Mouse (Mus musculus): ENCODE results near the gene Wdr44. TPM values are rescaled to one million over a fixed set of nuclear protein-coding genes. Genes with fewer than 3 reads are reported as not detected.
"Not testable (repeated sequence)": the region's sequence is repeated elsewhere in the genome, so short reads cannot be mapped to it uniquely, and the experiment has no call there.

Gene Wdr44
- polyA plus RNA-seq, 1 experiment from 2014 or later = 4.4 TPM

DNA sequence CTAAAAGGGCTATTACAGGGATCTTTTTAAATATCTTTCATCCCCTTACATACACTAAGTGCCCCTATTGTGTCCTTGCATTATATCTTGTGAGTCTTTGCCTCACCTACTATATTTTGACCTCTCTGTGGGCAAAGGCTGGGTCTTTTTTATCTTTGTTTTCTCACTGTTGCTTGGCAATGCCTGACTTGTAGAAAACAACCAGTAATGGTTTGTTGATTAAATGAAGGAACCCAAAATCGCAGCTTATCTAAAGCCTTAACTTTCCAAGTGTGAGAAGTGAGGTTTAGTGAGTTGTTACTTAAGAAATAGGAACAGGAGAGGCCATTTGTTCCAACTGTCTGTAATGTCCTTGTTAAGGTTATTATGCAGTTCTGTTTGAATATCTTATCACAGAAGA, 24.4 kb downstream of the Wdr44 start:
- no peak overlapping the region for H3K27ac ChIP-seq (replicated peaks)
- no peak overlapping the region for H3K4me3 ChIP-seq
- DNase-seq (ENCODE audit: low spot score) = no peak
- H3K4me1 ChIP-seq = no peaks in the 10 kb centered on the region
- H3K36me3 ChIP-seq (replicated peaks) = no peaks in the 10 kb centered on the region
- no peaks in the 10 kb centered on the region for H3K9me3 ChIP-seq
- 86% methylated on average over 1 of the region's 1 CpGs for WGBS
- H3K27me3 ChIP-seq (replicated peaks; ENCODE audit: low read depth, poor library complexity, severe bottlenecking) = no peaks in the 10 kb centered on the region

DNA sequence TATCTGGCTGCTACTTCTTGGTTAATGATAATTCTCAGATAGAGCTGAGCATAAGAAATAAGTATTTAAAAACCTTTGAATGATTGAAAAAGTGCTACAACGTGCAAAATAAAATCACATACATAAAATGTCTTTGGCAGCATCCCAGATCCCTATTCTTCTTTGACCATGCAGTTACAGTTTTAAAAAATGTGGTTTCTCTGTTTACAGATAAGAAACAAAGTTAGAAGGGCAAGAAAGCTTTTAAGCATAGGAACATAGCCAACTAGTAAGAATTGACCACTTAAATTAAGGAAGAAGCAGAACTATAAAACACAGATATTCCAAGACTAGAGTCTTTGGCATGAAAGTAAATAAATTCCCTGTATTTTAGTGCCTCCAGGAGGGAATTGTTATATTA, 34.6 kb downstream of the Wdr44 start:
- WGBS = 76% methylated on average over 1 of the region's 1 CpGs
- H3K4me3 ChIP-seq = no peak overlapping the region
- DNase-seq (ENCODE audit: low spot score) = no peak
- H3K27ac ChIP-seq (replicated peaks) = no peak overlapping the region
- no peaks in the 10 kb centered on the region for H3K4me1 ChIP-seq
- no peaks in the 10 kb centered on the region for H3K27me3 ChIP-seq (replicated peaks; ENCODE audit: low read depth, poor library complexity, severe bottlenecking)
- no peaks in the 10 kb centered on the region for H3K36me3 ChIP-seq (replicated peaks)
- no peaks in the 10 kb centered on the region for H3K9me3 ChIP-seq

DNA sequence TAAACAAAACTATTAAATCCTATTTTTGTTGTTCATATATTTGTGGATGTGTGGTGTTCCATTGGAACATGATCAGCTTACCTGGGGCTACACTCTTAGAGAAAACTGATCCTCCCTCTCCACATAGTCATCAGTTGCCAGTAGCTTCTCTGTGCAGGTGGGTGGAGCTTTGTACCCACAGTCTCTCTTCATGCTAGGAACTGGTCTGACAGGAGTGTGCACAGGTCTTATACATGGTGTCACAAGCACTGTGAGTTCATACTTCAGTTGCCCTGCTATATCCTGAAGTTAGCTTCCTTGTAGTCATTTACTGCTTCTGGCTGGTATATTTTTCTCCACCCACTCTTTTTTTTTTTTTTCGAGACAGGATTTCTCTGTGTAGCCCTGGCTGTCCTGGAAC, 61.8 kb downstream of the Wdr44 start:
- no peak overlapping the region for H3K27ac ChIP-seq (replicated peaks)
- 77% methylated on average over 1 of the region's 1 CpGs for WGBS

DNA sequence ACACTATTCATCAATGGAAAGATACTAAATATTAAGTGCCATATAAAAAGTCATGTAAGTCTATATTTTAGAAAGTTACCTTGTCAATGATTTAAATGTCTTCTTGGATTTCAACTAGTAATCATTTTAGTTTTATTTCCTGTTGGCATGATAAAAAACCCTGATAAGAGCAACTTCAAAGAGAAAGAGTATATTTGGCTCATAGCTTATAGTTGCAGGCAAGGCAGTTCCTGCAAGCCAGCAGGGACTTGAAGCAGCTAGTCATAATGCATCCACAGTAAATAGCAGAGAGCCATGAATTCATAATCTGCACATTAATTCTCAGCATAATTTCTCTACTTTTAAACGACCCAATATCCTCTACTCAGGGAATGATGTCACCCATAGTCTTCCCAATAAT, 75.0 kb downstream of the Wdr44 start:
- no peaks in the 10 kb centered on the region for H3K4me1 ChIP-seq
- 0 out of 2 replicates have a peak, but pooled peaks cover 4% of the 10 kb centered on the region for H3K36me3 ChIP-seq (replicated peaks)
- no peak overlapping the region for H3K27ac ChIP-seq (replicated peaks)
- no peaks in the 10 kb centered on the region for H3K27me3 ChIP-seq (replicated peaks; ENCODE audit: low read depth, poor library complexity, severe bottlenecking)
- DNase-seq (ENCODE audit: low spot score) = no peak
- no peaks in the 10 kb centered on the region for H3K9me3 ChIP-seq
- H3K4me3 ChIP-seq = no peak overlapping the region
- WGBS = 70% methylated on average over 1 of the region's 1 CpGs

More for the DNA sequence above, 61.8 kb downstream of the Wdr44 start:
- no peaks in the 10 kb centered on the region for H3K36me3 ChIP-seq (replicated peaks)
- no peaks in the 10 kb centered on the region for H3K27me3 ChIP-seq (replicated peaks; ENCODE audit: low read depth, poor library complexity, severe bottlenecking)
- H3K9me3 ChIP-seq = no peaks in the 10 kb centered on the region
- H3K4me3 ChIP-seq = no peak overlapping the region
- no peaks in the 10 kb centered on the region for H3K4me1 ChIP-seq
- DNase-seq (ENCODE audit: low spot score) = no peak

DNA sequence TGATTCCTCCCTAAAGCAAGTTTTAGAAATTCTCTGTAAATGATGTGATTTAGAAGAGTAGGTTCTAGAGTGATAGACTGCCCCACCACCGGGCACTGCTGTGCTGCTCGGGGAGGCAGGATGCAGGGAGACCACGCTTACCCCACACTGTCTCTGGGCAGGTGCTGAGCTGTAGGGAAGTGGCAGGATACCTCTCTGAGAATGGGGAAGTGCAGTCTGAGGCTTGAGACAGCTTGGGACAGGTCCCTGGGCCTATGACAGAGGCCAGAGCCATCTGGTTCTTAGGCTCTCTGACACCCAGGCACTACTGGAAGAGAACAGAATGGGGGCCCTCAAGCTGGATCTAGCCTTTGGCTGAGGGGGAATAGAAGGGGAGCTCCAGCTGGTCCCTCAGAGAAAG, 114.3 kb downstream of the Wdr44 start:
- 94% methylated on average over 3 of the region's 3 CpGs for WGBS

DNA sequence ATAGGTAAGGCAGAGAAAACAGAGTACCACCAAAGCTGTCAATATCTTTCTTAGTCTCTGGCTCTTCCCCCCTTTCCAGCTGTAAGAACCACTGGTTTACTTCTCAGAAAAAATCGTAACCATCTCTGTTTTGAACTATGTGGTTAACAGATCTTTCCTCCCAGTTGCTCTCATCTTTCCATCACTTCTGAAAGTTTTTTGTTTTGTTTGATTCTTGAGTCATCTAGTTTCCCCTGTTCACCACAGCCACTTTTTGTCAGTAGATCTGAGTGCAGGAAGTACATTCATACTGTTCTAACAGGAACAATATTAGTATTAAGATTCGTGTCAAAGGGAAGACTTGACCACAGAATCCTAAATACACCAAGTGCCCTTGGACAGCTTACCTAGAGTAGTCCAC, 117.5 kb downstream of the Wdr44 start:
- H3K4me3 ChIP-seq = no peak overlapping the region
- 88% methylated on average over 2 of the region's 2 CpGs for WGBS
- no peaks in the 10 kb centered on the region for H3K4me1 ChIP-seq
- H3K27me3 ChIP-seq (replicated peaks; ENCODE audit: low read depth, poor library complexity, severe bottlenecking) = no peaks in the 10 kb centered on the region
- no peaks in the 10 kb centered on the region for H3K9me3 ChIP-seq
- no peak overlapping the region for H3K27ac ChIP-seq (replicated peaks)
- DNase-seq (ENCODE audit: low spot score) = no peak
- H3K36me3 ChIP-seq (replicated peaks) = no peaks in the 10 kb centered on the region

More for the DNA sequence above, 114.3 kb downstream of the Wdr44 start:
- H3K27me3 ChIP-seq (replicated peaks; ENCODE audit: low read depth, poor library complexity, severe bottlenecking) = no peaks in the 10 kb centered on the region
- no peaks in the 10 kb centered on the region for H3K36me3 ChIP-seq (replicated peaks)
- no peaks in the 10 kb centered on the region for H3K4me1 ChIP-seq
- no peak overlapping the region for H3K4me3 ChIP-seq
- DNase-seq (ENCODE audit: low spot score) = no peak
- no peak overlapping the region for H3K27ac ChIP-seq (replicated peaks)
- H3K9me3 ChIP-seq = no peaks in the 10 kb centered on the region

DNA sequence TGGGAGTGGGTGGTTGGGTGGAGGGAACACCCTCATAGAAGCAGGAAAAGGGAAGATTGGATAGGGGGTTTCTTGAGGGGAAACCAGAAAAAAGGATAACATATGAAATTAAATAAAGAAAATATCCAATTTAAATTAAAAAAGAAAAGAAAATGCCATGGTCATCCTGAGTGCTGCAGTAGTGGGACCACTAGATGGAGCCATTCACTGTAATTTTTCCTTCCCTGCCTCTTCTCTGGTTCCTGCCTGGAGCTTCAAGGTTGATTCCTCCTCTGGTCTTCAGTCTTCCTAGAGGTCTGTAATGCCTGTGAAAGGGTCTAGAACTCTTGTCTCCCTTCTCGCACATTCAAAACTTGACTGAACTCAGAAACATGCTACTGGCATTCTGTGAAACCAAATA, 120.4 kb downstream of the Wdr44 start:
- not testable (repeated sequence) for H3K27me3 ChIP-seq (replicated peaks; ENCODE audit: low read depth, poor library complexity, severe bottlenecking); DNase-seq (ENCODE audit: low spot score); H3K27ac ChIP-seq (replicated peaks); H3K4me3 ChIP-seq; H3K36me3 ChIP-seq (replicated peaks); H3K4me1 ChIP-seq; H3K9me3 ChIP-seq
- 76% methylated on average over 1 of the region's 1 CpGs for WGBS

DNA sequence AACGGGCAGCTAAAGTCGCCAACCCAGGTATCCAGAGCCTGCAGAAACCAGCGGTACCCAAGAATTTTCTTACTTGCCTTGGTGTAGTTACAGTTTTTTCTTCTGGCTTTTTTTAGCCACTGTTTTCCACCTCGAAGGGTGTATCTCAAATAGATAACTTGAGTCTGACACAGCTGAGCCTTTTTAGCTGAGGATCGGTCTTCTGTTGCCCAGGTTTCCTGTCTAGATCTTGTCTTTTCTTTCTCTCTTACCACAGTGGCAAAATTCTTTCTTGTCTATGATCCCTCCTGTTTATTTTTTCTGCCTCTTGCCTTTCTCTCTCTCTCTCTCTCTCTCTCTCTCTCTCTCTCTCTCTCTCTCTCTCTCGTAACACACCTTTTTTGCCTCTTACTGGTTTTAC, 130.0 kb downstream of the Wdr44 start:
- H3K9me3 ChIP-seq = peaks cover 10% of the 10 kb centered on the region
- H3K36me3 ChIP-seq (replicated peaks); H3K27ac ChIP-seq (replicated peaks); DNase-seq (ENCODE audit: low spot score); H3K27me3 ChIP-seq (replicated peaks; ENCODE audit: low read depth, poor library complexity, severe bottlenecking); H3K4me3 ChIP-seq; H3K4me1 ChIP-seq: not testable (repeated sequence)
- whole genome bisulfite sequencing = 85% methylated on average over 6 of the region's 6 CpGs

DNA sequence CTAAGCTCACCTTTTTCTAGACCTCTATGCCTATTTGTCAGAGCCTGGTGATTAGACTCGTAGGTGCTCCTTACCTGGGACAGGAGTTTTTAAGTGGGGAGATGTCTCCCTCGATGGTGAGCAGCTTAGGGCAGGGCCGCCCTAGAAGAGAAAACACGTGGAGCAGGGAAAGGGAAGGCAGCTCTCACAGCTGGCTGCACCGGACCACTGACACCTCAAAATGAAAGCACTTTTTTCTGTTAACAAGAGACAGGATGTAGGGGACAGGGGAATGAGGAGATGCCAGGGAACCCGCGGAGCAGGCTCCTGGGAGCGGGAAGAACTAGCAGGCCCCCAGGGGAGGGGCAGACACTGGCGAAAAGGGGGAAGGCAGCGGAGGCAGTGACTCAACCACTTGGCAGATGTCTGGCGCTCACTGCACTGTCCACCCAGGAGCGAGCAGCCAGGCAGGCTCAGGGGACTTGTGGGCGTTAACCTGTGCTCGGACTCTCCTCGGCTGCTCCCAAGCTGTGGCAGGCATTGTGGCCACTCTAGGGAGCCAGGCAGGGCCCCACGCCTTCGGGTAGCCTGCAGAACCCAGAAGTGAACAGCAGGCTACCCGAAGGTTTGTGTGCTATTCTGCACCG, 130.7 kb downstream of the Wdr44 start:
- peaks cover 6% of the 10 kb centered on the region for H3K9me3 ChIP-seq
- H3K36me3 ChIP-seq (replicated peaks) = no peaks in the 10 kb centered on the region
- no peaks in the 10 kb centered on the region for H3K27me3 ChIP-seq (replicated peaks; ENCODE audit: low read depth, poor library complexity, severe bottlenecking)
- 63% methylated on average over 19 of the region's 19 CpGs for WGBS
- no peak overlapping the region for H3K4me3 ChIP-seq
- H3K4me1 ChIP-seq = no peaks in the 10 kb centered on the region
- no peak for DNase-seq (ENCODE audit: low spot score)
- H3K27ac ChIP-seq (replicated peaks) = no peak overlapping the region

DNA sequence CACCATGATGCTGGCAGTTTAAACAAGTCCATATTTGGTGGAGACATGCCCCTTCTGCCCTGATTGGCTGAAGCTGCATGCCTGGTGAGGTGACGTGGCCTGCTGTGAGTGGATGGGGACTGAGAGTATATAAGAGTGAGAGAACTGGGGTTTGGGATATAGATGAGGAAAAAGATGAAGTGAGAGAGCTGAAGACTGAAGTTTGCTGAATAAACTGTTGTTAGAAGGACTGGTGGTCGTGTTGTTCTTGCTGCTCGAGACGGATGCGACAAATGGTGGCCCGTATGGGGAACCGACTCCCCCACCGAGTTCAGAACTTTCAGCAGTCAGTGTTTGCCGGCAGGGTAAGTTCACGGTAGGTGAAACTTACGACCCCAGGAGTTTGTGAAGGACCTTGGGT, 140.9 kb downstream of the Wdr44 start:
- H3K4me3 ChIP-seq; H3K27me3 ChIP-seq (replicated peaks; ENCODE audit: low read depth, poor library complexity, severe bottlenecking); H3K27ac ChIP-seq (replicated peaks); H3K4me1 ChIP-seq; H3K36me3 ChIP-seq (replicated peaks); DNase-seq (ENCODE audit: low spot score): not testable (repeated sequence)
- 92% methylated on average over 11 of the region's 11 CpGs for WGBS
- peaks cover 10% of the 10 kb centered on the region; the same call in 1 of the 2 replicates for H3K9me3 ChIP-seq

DNA sequence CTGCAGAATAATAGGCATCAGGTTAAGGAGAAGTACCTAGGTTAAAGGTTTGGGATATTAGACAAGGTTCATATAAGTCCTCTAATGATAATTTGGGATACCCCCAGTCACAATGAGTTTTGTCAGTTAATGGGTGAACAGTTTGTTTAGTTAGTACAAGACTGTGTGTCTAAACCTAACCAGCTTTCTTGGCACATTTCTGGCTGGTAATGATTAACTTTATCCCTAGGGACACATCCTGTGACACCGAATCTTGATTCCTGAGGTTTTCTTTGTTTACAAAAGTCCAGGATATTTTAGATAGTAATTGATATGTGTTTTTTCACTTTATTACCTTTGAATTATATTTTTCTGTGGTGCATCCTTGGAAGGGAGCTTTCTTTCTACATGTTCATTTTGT, 148.1 kb downstream of the Wdr44 start:
- H3K9me3 ChIP-seq = peaks cover 6% of the 10 kb centered on the region; the same call in 1 of the 2 replicates
- no peaks in the 10 kb centered on the region for H3K36me3 ChIP-seq (replicated peaks)
- H3K27ac ChIP-seq (replicated peaks) = no peak overlapping the region
- no peak overlapping the region for H3K4me3 ChIP-seq
- no peaks in the 10 kb centered on the region for H3K27me3 ChIP-seq (replicated peaks; ENCODE audit: low read depth, poor library complexity, severe bottlenecking)
- H3K4me1 ChIP-seq = no peaks in the 10 kb centered on the region
- no peak for DNase-seq (ENCODE audit: low spot score)
- WGBS = 80% methylated on average over 1 of the region's 1 CpGs
